Mouse (Mus musculus) right cerebral cortex, postnatal 25 days (tissue): ENCODE results near the gene Cbr4.

Source experiments
- DNase-seq: peaks from one replicate; pipeline ENCODE4 v3.0.0; 2022

The Cbr4 gene

DNA sequence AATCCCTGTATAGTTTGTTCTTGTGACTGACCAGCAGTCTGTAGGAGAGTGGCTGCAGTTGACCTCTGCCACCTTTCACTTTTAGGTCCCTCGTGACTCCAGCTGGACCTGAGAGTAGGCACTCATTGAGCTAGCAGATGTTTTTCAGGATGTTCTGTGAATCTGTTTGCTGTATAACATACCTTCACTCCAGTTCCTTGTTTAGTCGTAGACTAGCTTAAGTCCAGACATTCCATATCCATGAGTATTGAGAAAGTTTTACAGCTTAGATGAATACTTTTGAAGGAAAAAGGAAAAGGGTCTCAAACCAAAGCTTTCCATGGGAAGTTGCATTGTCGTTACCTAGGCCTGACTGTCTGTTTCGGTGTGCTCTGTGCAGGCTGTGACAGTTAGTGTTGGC is 9.6 kb downstream of the Cbr4 start:
- DNase-seq = no peak

DNA sequence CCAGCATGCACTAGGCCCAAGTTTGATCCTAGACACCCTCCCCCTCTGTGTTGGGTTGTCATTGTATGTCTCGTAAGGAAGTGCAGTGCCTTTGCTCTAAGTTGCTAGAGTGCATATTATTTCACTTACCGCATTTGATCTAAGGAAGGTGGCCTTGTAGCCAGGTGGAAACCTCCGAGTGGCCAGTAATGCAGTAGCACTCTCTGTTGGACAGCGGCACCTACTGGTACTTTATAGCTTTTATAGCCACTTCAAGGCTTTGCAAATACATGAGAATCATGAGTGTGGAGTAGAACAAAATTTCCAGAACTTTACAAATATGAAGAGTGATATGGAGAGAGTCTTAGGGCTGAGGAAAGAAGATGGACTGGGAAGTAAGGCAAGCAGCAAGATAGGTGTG is 11.5 kb downstream of the Cbr4 start:
- no peak for DNase-seq

GRCm38 (mm10) chr8:61500914-61501313 is 13.4 kb downstream of the Cbr4 start:
- no peak for DNase-seq

DNA sequence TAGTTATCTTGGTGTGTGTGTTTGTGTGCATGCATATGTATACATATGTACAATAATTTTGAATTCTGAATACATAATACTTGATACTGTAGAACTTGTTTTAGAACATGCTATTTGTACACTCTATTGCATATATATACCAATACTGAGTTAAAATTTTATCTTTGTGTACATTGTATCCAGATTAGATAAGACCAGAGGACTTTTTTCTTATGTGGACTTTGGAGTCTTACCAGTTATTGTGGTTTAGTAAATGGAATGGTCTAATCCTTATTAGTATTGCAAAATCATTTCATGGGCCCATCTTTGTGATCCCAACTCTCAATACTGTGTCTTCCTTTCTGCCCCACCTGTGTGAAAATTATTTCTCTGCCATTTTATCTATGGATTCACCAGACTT is 14.7 kb downstream of the Cbr4 start:
- no peak for DNase-seq

GRCm38 (mm10) chr8:61515110-61515930 is 27.8 kb downstream of the Cbr4 start:
- no peak for DNase-seq

DNA sequence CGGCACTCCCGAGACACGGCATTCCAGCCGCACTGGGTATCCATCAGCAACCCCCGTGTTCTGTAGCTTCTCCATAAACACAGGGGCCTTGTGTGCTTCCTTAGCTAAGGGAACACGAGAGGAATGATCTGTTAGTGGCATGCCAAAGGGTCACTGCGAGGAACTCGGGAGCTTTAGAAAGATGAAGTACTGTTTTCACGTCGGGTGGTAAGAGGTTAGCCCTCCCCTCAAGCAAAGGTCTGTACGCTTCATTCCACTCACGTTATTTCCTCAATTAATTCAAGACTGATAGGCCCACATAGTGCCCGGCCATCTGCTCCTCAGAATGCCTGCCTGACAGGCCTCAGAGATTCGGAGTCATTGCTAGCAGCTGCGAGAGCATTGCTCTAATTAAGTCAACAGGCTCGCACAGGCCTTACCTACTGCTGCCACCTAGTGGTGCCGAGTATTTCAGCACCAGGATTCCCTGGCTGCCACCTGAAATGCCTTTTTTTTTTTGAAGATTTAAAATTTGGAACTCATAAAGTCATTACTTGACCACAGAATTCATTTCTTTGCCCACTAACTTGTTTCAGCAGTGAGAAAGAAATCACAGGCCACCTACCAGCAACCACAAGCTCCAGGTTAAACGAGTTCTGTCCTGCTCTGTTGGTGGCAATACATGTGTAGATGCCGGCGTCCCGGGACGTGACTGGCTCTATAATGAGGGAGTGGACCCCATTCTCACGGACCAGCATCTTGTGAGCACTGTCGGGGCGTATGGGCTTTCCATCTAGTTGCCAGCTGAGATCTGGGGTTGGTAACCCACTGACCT is 28.6 kb downstream of the Cbr4 start:
- DNase-seq = peak; percentile 83

DNA sequence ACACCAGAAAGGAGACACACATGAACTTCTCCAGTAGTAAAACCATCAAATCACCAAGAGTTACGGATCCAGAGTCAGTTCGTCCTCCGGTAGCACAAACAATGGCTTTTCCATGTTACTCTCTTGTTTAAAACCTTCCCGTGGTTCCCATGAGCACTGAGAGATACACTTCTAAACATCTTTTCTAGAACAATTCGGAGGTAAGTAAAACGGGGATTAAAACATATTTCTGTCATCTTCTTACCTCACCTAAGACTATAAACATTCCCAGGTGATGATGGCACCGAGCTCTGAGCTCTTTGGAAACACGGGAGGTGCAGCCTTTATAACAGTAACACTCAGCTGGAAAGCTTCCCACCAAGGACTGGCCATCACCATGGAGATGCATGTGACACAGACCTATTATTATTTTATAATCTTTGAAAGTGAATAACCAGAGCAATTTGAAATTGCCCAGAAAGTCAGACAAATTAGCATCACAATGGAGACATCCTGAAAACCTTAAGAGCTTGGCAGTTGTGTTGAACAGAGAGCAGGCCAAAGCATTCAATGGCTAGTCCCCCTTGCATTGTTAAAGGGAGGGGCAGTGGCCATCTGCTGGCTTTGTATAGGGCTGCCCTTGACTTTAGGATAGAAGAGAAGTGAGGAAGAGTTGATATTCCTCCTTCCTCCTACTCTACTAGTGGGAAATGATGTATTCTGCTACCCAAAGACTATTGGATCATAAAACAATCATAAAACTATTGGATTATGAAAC is 29.4 kb downstream of the Cbr4 start:
- no peak for DNase-seq

- DNase-seq = no peak
Measured at GRCm38 (mm10) chr8:61517502-61518185, 30.1 kb downstream of the Cbr4 start.

GRCm38 (mm10) chr8:61522132-61522531 is 34.6 kb downstream of the Cbr4 start:
- DNase-seq = no peak

DNA sequence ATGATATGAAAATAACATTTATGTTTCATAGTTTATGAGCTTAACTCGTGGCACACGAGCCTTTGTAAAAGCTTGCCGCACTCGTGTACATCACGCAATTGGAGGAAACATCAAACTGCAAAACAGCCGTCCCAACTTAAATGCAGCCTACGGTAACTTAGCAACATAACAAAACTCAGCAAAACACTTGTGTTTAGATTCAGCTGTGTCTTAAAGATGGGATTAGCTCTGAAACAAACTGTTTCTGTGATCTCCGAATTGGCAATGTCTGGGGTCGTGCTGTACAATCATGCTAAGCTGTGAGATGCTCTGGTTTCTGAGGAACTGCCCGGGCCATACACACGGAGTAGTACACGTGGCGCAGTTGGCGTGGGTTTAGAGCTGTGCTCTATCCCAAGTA is 39.5 kb downstream of the Cbr4 start:
- DNase-seq = no peak

GRCm38 (mm10) chr8:61528197-61528596 is 40.7 kb downstream of the Cbr4 start:
- no peak for DNase-seq

DNA sequence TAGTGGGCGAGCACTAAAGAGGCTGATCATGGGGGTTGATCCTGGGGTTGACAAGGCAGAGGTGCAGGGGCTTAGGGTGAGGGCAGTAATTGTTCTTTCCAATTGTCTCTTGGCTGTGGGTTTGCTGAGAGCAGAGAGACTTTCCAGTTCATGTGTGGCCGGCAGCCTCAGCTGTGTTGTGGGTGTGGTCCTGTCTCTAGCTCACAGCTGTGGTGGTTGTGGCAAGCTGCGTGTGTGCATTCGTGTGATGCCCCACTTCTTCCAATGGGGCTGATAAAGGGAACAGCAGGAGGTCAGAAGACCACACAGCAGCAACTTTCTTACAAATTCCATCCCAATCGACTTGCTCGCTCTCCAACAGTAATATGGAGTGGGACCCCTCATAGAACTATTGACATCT is 41.1 kb downstream of the Cbr4 start:
- no peak for DNase-seq

DNA sequence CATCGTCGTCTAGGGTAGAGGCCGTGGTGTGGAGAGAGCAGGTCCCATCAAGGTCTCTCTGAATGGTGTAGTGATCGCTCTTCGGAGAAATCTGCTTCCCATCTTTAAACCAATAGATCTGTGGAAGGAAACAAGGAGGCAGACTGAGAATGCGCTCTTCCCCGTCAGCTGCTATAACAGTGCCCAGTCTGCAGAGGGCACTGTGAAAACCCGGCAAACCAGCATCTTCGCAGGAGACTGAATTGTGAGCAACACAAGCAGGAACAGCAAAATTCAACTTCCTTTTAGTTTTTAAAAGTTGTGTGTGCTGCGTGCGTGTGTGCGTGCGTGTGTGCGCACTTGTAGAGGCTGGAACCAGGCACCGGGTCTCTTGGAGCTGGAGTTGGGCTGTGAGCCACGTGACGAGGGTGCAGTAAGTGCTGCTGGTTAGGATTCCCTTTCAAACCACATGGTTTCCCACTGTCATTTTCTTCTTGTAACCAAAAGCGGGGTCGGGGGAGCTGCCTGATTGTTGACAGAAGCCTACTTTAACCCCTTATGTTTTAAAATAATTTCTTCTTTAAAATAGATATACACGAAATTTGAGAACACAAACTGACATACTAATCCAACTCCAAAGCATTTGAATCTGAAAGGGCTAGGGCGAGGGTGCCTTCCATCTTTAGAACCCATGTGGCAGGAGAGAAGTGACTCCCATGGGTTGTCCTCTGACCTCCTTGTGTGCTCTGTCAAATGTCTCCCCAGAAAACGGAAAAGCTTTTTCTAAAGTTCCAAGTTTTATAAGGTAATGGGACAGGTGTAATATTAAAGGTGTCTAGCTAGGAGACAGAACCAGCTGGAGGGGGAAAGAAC is 44.6 kb downstream of the Cbr4 start:
- no peak for DNase-seq

GRCm38 (mm10) chr8:61532831-61533230 is 45.3 kb downstream of the Cbr4 start:
- DNase-seq = no peak

GRCm38 (mm10) chr8:61533356-61533926 is 45.9 kb downstream of the Cbr4 start:
- no peak for DNase-seq

DNA sequence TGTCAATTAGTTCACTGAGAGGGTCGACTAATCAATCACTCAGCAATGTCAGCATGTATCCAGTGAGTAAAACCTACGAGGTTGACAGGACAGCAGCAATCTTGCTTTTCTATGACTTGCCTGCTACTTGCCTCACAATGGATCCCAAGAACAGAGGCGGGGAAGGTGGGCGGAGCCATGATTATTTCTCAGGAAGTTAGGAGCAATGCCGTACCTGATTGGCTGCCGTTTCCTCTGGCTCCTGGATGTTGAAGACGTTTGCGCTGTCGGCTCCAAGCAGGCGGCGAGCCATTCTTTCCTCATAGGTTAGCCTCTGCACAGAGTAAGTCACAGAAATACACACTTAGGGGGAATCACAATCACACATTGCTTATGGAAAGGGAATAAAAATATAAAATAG is 47.9 kb downstream of the Cbr4 start:
- DNase-seq = no peak

DNA sequence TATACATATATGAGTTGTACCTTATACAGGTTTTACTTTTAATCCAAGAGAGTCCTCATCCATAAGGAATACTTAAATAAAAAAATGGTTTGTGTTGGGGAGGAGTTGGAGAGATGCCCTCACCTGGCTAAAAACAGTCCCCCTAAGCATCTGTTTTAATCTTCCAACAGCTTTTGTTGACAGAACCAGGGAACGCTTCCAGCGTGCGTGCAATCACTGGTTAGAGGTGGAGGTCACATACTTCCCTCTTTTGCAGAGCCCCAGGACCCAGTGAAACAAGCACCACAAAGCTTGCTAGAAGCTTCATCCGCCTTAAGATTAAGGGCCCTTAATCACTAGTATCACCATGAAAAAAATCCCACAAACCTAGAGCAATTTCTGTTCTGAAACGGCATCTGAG is 49.9 kb downstream of the Cbr4 start:
- DNase-seq = no peak

- peak; percentile 82 for DNase-seq
Measured at GRCm38 (mm10) chr8:61539828-61540500, 52.4 kb downstream of the Cbr4 start.

- DNase-seq = no peak
Measured at GRCm38 (mm10) chr8:61549585-61549984, 62.1 kb downstream of the Cbr4 start.

DNA sequence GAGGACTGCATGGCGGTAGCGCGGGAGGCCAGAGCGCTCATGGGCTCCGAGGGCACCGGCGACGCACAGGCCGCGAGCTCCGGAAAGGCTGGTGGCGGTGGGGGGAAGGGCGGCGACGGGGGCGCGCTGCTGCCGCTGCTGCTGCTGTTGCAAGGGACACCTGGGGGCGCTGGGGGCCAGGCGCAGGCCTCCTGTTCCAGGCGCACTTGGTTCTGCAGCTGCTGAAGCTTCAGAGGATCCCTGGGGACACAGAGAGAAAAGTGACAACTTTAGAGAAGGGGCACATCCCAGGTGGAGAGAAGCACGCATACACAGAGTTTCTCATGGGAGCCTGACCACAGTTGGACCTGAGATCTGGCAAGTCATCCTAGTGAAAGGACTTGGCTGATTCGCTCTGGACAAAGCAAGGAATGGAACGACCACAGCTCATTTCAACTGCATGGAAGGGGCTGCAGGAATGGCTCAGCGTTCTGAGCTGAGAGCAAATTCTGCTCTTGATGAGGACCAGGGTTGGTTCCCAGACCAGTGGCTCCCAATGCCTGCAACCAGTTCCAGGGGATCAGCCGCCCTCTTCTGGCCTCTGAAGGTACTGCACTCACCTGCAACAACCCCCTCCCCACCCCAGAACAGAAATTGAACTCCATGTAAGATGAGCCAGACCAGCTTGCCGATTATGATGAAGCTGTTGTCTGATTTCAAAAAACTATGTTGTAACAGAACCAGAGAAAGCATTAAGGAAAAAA is 62.6 kb downstream of the Cbr4 start:
- no peak for DNase-seq
